Mouse (Mus musculus): ENCODE measurements around the gene Fbln2.

- TF ChIP-seq CTCF (conservative IDR thresholded peaks at IDR 0.05; ENCODE audit: low read length) (no peak), NANOG (IDR thresholded peaks at IDR 0.05; ENCODE audit: borderline replicate concordance, low read length) (no peak)
These were observed 54.4 kb downstream of the Fbln2 start for GRCm38 (mm10) chr6:91266647-91267046.

Data from E14TG2a.4 (cell line).